Mouse (Mus musculus): ENCODE data around the gene Sim2.

DNA sequence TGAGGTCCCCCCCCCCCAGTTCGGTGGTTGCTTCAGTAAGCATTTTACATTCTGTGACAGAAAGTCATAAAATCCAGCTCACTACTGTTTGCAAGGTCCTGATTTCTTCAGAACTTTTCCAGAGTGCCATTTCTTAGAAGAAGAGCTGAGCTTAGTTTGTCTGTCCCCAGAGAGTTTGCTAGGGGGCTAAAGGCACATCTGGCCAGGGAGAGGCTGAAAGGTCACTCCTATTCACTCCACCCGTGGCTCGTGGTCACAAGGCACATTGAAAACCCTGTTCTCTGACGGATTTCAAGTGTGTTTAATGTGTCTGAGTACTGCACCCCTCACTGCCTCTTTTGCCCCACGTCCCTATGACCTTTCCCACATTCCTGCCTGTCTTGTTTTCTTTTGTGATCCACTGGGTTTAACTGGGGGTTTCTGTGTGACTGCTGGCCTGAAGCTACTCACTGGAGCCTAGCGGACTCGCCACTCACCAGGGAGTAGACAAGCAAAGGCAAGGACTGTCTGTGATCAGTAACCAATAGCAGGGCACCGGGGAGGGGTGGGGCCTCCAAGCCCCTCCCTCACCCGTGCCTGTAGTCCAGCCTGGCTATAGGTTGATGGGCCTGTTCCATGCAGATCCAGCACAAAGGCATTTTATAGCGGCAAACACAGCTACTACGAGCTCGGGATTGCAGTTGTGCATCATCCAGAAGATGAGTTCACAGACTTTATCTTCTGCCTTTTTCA, 13.2 kb downstream of the Sim2 start:
- TF ChIP-seq CTCF (IDR thresholded peaks at IDR 0.05; ENCODE audit: low read depth), result no peak
- TF ChIP-seq EP300 (IDR thresholded peaks at IDR 0.05; ENCODE audit: low read depth), result no peak

Measured in heart, postnatal 0 days (tissue).